Mouse (Mus musculus) large intestine, adult 2 months (tissue): ENCODE measurements around the gene Rgs2. TPM values are rescaled to one million over a fixed set of nuclear protein-coding genes. Genes with fewer than 3 reads are reported as not detected.

Experiments used
- DNase-seq: peaks from one replicate; pipeline ENCODE4 v3.0.0-alpha.2; 2012; ENCODE audit warnings: low read depth, low spot score
- WGBS: fragments of 180-500 bp; shearing (Covaris S2); methylation state at CpG from one replicate; pipeline ENCODE4 v1.1.7; 2018; 5-methylcytosine and 5-hydroxymethylcytosine counted together
- polyA plus RNA-seq: library from polyadenylated mRNA; depleted of rRNA; stranded (reverse); fragments of >200 nt; gene quantifications from 2 replicates; pipeline ENCODE4 v1.2.3, GENCODE M21; 2012; rRNA removed

The Rgs2 gene
- polyA plus RNA-seq, 1 experiment, result 7.3 TPM

GRCm38 (mm10) chr1:143989773-143990172 lies 14.2 kb downstream of the Rgs2 start:
- DNase-seq, result no peak

GRCm38 (mm10) chr1:143988756-143989155 lies 15.2 kb downstream of the Rgs2 start:
- WGBS, result 56% methylated on average over 6 of the region's 6 CpGs
- DNase-seq, result no peak

More at GRCm38 (mm10) chr1:143989773-143990172, 14.2 kb downstream of the Rgs2 start:
- 48% methylated on average over 5 of the region's 5 CpGs for WGBS

GRCm38 (mm10) chr1:143984988-143985625 lies 18.9 kb downstream of the Rgs2 start:
- DNase-seq, result no peak
- WGBS, result 86% methylated on average over 6 of the region's 6 CpGs

GRCm38 (mm10) chr1:143982765-143983312 lies 21.1 kb downstream of the Rgs2 start:
- DNase-seq, result no peak
- WGBS, result 61% methylated on average over 3 of the region's 3 CpGs

GRCm38 (mm10) chr1:143982085-143982764 lies 21.7 kb downstream of the Rgs2 start:
- WGBS, result 38% methylated on average over 2 of the region's 2 CpGs
- no peak for DNase-seq

- DNase-seq, result no peak
Observed at GRCm38 (mm10) chr1:143980811-143981210, 23.1 kb downstream of the Rgs2 start.

GRCm38 (mm10) chr1:143974637-143975036 lies 29.3 kb downstream of the Rgs2 start:
- DNase-seq, result no peak
- WGBS, result 84% methylated on average over 2 of the region's 2 CpGs

GRCm38 (mm10) chr1:143962301-143962700 lies 41.7 kb downstream of the Rgs2 start:
- DNase-seq, result no peak
- whole genome bisulfite sequencing, result 71% methylated on average over 3 of the region's 3 CpGs

- DNase-seq, result no peak
- 81% methylated on average over 2 of the region's 2 CpGs for WGBS
Observed at GRCm38 (mm10) chr1:143960340-143960739, 43.6 kb downstream of the Rgs2 start.

- WGBS, result 31% methylated on average over 1 of the region's 1 CpGs
- DNase-seq, result no peak
Observed at GRCm38 (mm10) chr1:143956090-143956489, 47.9 kb downstream of the Rgs2 start.

- DNase-seq, result no peak
Observed at GRCm38 (mm10) chr1:143952841-143953240, 51.1 kb downstream of the Rgs2 start.

More at GRCm38 (mm10) chr1:143952841-143953240, 51.1 kb downstream of the Rgs2 start:
- 43% methylated on average over 2 of the region's 2 CpGs for WGBS

Other genes with a start within 250 kb of the Rgs2 start
- 0.58 and 0.67 TPM in 2 replicates for gene Trove2, start 227.1 kb downstream of the Rgs2 start, polyA plus RNA-seq
- gene Uchl5, start 226.9 kb downstream of the Rgs2 start, polyA plus RNA-seq, result 2.8 and 3.9 TPM in 2 replicates
- gene Rgs13, start 173.2 kb upstream of the Rgs2 start, polyA plus RNA-seq, result 0.35 and 0.53 TPM in 2 replicates
- 1.8 TPM in 2 replicates for gene Rgs1, start 245.1 kb upstream of the Rgs2 start, polyA plus RNA-seq